Mouse (Mus musculus) liver, embryonic 16.5 days (tissue): ENCODE measurements around the gene Slc23a4. TPM values are rescaled to one million over a fixed set of nuclear protein-coding genes. Genes with fewer than 3 reads are reported as not detected.

Experiments
- ATAC-seq: fragments of 200-750 bp; cut with Nextera tagmentation; 2 replicates; pipeline ENCODE4 v1.8.0; 2017; ENCODE audit warnings: low read depth, mild to moderate bottlenecking, moderate number of reproducible peaks, moderate library complexity
- H3K27ac ChIP-seq: fragments of 300-500 bp; sonication (generic); 2 replicates; pipeline ENCODE4 v1.5.1; 2014; ENCODE audit warnings: mild to moderate bottlenecking, low read length
- H3K27me3 ChIP-seq: fragments of 300-500 bp; sonication (generic); 2 replicates; pipeline ENCODE4 v1.6.1; 2014; ENCODE audit warnings: low read depth, low read length, mixed read lengths; ENCODE audit not compliant: control insufficient read depth, insufficient read depth
- H3K36me3 ChIP-seq: fragments of 300-500 bp; sonication (generic); 2 replicates; pipeline ENCODE4 v1.6.1; 2014; ENCODE audit warnings: mild to moderate bottlenecking; ENCODE audit not compliant: control insufficient read depth, insufficient read depth
- H3K4me1 ChIP-seq: fragments of 300-500 bp; sonication (generic); 2 replicates; pipeline ENCODE4 v1.6.1; 2014; ENCODE audit warnings: low read depth, low read length, mixed read lengths; ENCODE audit not compliant: control insufficient read depth
- H3K4me2 ChIP-seq: fragments of 300-500 bp; sonication (generic); 2 replicates; pipeline ENCODE4 v1.6.1; 2014; ENCODE audit warnings: low read depth, low read length, mixed read lengths
- H3K4me3 ChIP-seq: fragments of 300-500 bp; sonication (generic); 2 replicates; pipeline ENCODE4 v1.5.1; 2014; ENCODE audit warnings: low read depth, mild to moderate bottlenecking, low read length
- H3K9ac ChIP-seq: fragments of 300-500 bp; sonication (generic); 2 replicates; pipeline ENCODE4 v1.6.1; 2014; ENCODE audit warnings: low read depth, low read length
- H3K9me3 ChIP-seq: fragments of 300-500 bp; sonication (generic); replicated peaks from 2 replicates; pipeline ENCODE4 v1.6.1; 2016; ENCODE audit warnings: low read length; ENCODE audit not compliant: control insufficient read depth
- WGBS: fragments of 180-500 bp; shearing (Covaris S2); extraction: QIAGEN DNeasy Blood & Tissue Kit; methylation state at CpG from one replicate; pipeline ENCODE4 v1.1.7; 2014; ENCODE audit not compliant: insufficient replicate concordance; 5-methylcytosine and 5-hydroxymethylcytosine counted together
- polyA plus RNA-seq: library from polyadenylated mRNA; unstranded; fragments of >200 nt; fragmentation: Nextera tagmentation; extraction: Ambion mirVana; gene quantifications from 2 replicates; pipeline ENCODE4 v1.2.1, GENCODE M21; 2015

The Slc23a4 gene
- polyA plus RNA-seq, 1 experiment from 2014 or later = 0.14 TPM

DNA sequence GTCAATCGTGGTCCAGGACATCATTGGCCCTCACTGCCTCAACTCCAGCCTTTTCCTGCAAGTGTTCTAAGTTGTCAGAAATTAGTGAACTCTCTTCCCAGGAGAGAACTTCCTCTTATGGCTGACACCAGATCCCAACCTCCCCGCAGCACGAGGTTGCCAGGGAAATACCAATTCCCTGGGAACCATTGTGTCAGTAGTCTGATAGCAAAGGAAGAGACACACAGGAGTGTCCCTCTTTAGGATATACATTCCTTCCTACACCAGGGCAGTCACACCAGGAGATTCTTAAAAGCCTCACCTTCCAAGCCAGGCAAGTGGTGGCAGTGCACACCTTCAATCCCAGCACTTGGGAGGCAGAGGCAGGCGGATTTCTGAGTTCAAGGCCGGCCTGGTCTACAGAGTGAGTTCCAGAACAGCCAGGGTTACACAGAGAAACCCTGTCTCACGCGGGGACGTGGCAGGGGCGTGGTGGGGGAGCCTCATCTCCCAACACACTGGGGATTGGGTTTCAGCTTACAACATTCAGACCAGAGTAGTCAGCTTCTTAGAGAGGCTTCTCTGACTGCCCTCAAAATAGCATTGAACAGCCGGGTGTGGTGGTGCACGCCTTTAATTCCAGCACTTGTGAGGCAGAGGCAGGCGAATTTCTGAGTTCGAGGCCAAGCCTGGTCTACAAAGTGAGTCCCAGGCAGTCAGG is 74.7 kb downstream of the Slc23a4 start:
- H3K36me3 ChIP-seq = no peaks in the 10 kb centered on the region
- H3K9me3 ChIP-seq = no peaks in the 10 kb centered on the region
- H3K27ac ChIP-seq = no peak overlapping the region
- ATAC-seq = no peak
- H3K27me3 ChIP-seq = no peaks in the 10 kb centered on the region
- no peak overlapping the region for H3K4me3 ChIP-seq
- H3K4me1 ChIP-seq = peaks cover 31% of the 10 kb centered on the region
- no peak overlapping the region for H3K9ac ChIP-seq
- WGBS = 74% methylated on average over 13 of the region's 13 CpGs
- H3K4me2 ChIP-seq = no peak overlapping the region

- H3K27me3 ChIP-seq = no peaks in the 10 kb centered on the region
- peak within 1 kb of the TSS; percentile 83 for H3K4me2 ChIP-seq
- peak; percentile 76 for ATAC-seq
- peak within 1 kb of the TSS; percentile 71 for H3K4me3 ChIP-seq
- H3K27ac ChIP-seq = peak within 1 kb of the TSS; percentile 86
- H3K4me1 ChIP-seq = peaks cover 53% of the 10 kb centered on the region
- H3K9me3 ChIP-seq = no peaks in the 10 kb centered on the region
- WGBS = under 1% methylated on average over 64 of the region's 64 CpGs
- H3K9ac ChIP-seq = peak within 1 kb of the TSS; percentile 83
- peaks cover 3% of the 10 kb centered on the region; the same call in 1 of the 2 replicates for H3K36me3 ChIP-seq
Observed at GRCm38 (mm10) chr6:34910371-34911219, 77.6 kb downstream of the Slc23a4 start, which contains the start of gene Wdr91. Gene Wdr91 (minus strand): TSS chr6:34910876.

- Histone ChIP-seq H3K9me3 (no peaks in the 10 kb centered on the region), H3K27ac (peak overlapping the region; percentile 86), H3K4me3 (peak overlapping the region; percentile 71), H3K4me1 (peaks cover 53% of the 10 kb centered on the region), H3K36me3 (peaks cover 11% of the 10 kb centered on the region), H3K27me3 (no peaks in the 10 kb centered on the region), H3K9ac (peak overlapping the region; percentile 83), H3K4me2 (peak overlapping the region; percentile 83)
- no peak for ATAC-seq
- 42% methylated on average over 8 of the region's 8 CpGs for WGBS
Observed at GRCm38 (mm10) chr6:34909631-34910345, 78.4 kb downstream of the Slc23a4 start.

- ATAC-seq = 0 out of 2 replicates have a peak, but pooled peaks have one; percentile 13
- Histone ChIP-seq H3K27ac (peak overlapping the region; percentile 97), H3K27me3 (no peaks in the 10 kb centered on the region), H3K4me3 (peak overlapping the region; percentile 29), H3K9ac (peak overlapping the region; percentile 62), H3K9me3 (no peaks in the 10 kb centered on the region), H3K4me1 (peaks cover 55% of the 10 kb centered on the region), H3K36me3 (peaks cover 15% of the 10 kb centered on the region), H3K4me2 (peak overlapping the region; percentile 83)
- 66% methylated on average over 18 of the region's 18 CpGs for WGBS
Observed at GRCm38 (mm10) chr6:34907696-34908260, 80.4 kb downstream of the Slc23a4 start.

- Histone ChIP-seq H3K27me3 (no peaks in the 10 kb centered on the region), H3K27ac (peak overlapping the region; percentile 97), H3K36me3 (peaks cover 15% of the 10 kb centered on the region), H3K4me3 (peak overlapping the region; percentile 29), H3K9ac (peak overlapping the region; percentile 62), H3K4me2 (peak overlapping the region; percentile 83), H3K4me1 (peaks cover 53% of the 10 kb centered on the region), H3K9me3 (no peaks in the 10 kb centered on the region)
- WGBS = 19% methylated on average over 2 of the region's 2 CpGs
- peak; percentile 80 for ATAC-seq
Observed at GRCm38 (mm10) chr6:34907121-34907614, 81.0 kb downstream of the Slc23a4 start.

DNA sequence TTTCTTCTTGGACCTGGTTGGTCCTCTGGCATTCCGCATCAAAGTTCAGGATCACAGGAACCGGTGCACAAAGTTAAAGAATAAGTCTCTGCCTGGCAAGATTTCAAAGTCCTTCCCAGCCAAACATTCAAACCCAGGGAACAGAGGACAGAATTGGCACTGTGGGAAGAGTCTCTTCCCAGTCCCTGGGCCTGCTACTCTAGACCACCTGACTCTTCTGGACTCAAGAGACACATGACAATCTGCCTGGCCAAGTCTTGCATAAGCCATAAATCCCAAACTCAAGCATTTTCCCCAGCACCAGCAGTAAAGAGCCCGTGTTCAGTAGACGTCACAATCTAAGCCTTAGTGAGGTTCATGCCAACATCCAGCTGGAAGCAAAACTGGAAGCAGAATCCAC is 81.5 kb downstream of the Slc23a4 start:
- peak overlapping the region; percentile 97 for H3K27ac ChIP-seq
- H3K36me3 ChIP-seq = peaks cover 18% of the 10 kb centered on the region
- H3K4me2 ChIP-seq = peak overlapping the region; percentile 83
- no peak overlapping the region for H3K4me3 ChIP-seq
- H3K9me3 ChIP-seq = no peaks in the 10 kb centered on the region
- H3K27me3 ChIP-seq = no peaks in the 10 kb centered on the region
- WGBS = 84% methylated on average over 4 of the region's 4 CpGs
- no peak for ATAC-seq
- H3K4me1 ChIP-seq = peaks cover 54% of the 10 kb centered on the region
- H3K9ac ChIP-seq = peak overlapping the region; percentile 29

- Histone ChIP-seq H3K4me1 (peaks cover 51% of the 10 kb centered on the region), H3K27ac (peak overlapping the region; percentile 97)
Observed at GRCm38 (mm10) chr6:34906125-34906524, 82.1 kb downstream of the Slc23a4 start.

DNA sequence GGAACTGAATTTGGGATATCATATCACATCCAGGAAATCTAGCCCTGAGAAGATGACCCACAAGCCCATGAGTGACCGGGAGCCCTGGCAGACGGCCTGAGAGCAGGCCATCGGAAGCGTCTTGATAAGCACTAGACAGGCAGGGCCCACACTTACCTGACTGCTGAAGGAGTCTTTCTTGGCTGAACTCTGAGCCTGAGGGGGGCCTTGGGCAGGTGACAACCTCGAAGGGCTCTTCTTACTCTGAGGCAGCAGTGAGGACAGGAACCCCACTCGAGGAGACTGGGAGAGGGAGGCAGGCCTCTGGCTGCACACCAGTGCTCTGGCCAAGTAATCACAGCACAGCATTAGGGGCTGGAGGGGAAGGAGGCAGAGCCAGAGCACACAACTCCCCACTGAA is 83.8 kb downstream of the Slc23a4 start:
- no peaks in the 10 kb centered on the region for H3K9me3 ChIP-seq
- no peak for ATAC-seq
- H3K27ac ChIP-seq = no peak overlapping the region
- H3K9ac ChIP-seq = no peak overlapping the region
- peaks cover 30% of the 10 kb centered on the region for H3K36me3 ChIP-seq
- H3K4me2 ChIP-seq = no peak overlapping the region
- no peaks in the 10 kb centered on the region for H3K27me3 ChIP-seq
- H3K4me3 ChIP-seq = no peak overlapping the region
- WGBS = 84% methylated on average over 6 of the region's 6 CpGs
- peaks cover 41% of the 10 kb centered on the region for H3K4me1 ChIP-seq

More at GRCm38 (mm10) chr6:34906125-34906524, 82.1 kb downstream of the Slc23a4 start:
- WGBS = 60% methylated on average over 2 of the region's 2 CpGs
- peaks cover 22% of the 10 kb centered on the region for H3K36me3 ChIP-seq
- ATAC-seq = no peak
- no peak overlapping the region for H3K4me3 ChIP-seq
- H3K9me3 ChIP-seq = no peaks in the 10 kb centered on the region
- no peak overlapping the region for H3K9ac ChIP-seq
- H3K27me3 ChIP-seq = no peaks in the 10 kb centered on the region
- H3K4me2 ChIP-seq = no peak overlapping the region
